Mouse (Mus musculus): ENCODE measurements at regions not wholly inside any gene's neighbourhood (a gene's known extent, or its start where the extent isn't known, plus 50 kb on each side); places are given as distances from the start of the nearest gene placed in this dataset.

GRCm38 (mm10) chr4:124210103-124210502 lies 292.3 kb upstream of the 4930535I16Rik start:
- TF ChIP-seq CTCF (IDR thresholded peaks at IDR 0.05; ENCODE audit: extremely low read depth, insufficient read depth, insufficient read length, insufficient replicate concordance) (no peak), POLR2A (IDR thresholded peaks at IDR 0.05; ENCODE audit: low read depth, low read length) (no peak)

Data from spleen, adult 2 months (tissue).